Mouse (Mus musculus) adrenal gland, postnatal 14 days (tissue): ENCODE data around the gene Rbm20. TPM values are rescaled to one million over a fixed set of nuclear protein-coding genes. Genes with fewer than 3 reads are reported as not detected.

Experiments used
- DNase-seq: peaks from one replicate; pipeline ENCODE4 v3.0.0; 2021; ENCODE audit warnings: mixed read lengths
- total RNA-seq: library from RNA; stranded (reverse); gene quantifications from 2 replicates; pipeline ENCODE4 v1.2.3, GENCODE M21; 2021

Gene Rbm20
- total RNA-seq, 1 experiment from 2014 or later, result 1.3 TPM

DNA sequence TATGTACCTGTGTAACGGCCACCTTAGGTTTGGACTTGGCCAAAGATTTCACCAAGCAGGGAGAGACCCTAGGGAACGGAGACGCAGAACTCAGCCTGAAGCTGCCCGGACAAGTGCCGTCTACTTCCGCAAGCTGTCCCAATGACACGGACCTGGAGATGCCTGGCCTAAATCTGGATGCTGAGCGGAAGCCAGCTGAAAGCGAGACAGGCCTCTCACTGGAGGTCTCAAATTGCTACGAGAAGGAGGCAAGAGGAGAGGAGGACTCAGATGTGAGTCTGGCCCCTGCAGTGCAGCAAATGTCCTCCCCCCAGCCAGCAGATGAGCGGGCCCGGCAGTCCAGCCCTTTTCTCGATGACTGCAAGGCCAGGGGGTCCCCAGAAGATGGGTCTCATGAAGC lies 174.2 kb downstream of the Rbm20 start:
- no peak for DNase-seq

DNA sequence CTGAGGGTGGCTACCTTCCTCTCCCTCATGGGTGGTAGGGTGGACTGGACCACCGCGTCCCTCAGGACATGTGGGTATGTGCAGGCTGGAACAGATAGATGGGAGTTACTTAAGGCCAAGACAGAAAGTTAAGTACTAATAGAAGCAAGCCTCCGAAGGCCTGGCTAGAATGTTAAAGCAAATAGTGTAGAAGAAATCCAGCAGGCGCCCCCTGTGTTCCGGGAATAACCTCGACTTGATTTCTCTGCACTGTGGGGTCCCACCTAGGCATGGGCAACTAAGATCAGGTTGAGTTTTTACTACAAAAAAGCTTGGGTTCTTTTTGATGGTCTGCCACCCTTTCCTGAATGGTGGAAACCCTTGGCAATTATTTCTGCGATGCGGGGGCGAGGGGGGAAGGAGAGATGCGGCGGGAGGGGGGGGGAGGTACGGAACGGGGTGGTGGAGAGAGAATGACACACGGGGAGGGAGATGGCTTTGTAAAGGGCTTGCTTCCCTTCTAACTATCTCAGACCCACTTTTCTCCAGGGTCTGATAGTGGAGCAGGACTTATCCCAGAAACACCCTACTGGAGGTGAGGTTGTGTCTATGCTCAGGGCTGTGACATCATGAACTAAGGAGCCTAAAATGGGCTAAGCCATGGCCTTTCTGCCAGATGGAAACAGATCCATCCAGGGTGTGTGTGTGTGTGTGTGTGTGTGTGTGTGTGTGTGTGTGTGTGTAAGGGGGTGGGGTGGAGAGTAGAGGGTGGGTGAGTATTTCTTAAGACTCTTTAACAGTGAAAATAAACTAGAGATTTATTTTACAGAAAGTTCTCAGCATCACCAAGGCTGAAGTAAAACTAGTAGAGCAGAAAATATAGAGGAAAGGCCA lies 175.0 kb downstream of the Rbm20 start:
- no peak for DNase-seq

DNA sequence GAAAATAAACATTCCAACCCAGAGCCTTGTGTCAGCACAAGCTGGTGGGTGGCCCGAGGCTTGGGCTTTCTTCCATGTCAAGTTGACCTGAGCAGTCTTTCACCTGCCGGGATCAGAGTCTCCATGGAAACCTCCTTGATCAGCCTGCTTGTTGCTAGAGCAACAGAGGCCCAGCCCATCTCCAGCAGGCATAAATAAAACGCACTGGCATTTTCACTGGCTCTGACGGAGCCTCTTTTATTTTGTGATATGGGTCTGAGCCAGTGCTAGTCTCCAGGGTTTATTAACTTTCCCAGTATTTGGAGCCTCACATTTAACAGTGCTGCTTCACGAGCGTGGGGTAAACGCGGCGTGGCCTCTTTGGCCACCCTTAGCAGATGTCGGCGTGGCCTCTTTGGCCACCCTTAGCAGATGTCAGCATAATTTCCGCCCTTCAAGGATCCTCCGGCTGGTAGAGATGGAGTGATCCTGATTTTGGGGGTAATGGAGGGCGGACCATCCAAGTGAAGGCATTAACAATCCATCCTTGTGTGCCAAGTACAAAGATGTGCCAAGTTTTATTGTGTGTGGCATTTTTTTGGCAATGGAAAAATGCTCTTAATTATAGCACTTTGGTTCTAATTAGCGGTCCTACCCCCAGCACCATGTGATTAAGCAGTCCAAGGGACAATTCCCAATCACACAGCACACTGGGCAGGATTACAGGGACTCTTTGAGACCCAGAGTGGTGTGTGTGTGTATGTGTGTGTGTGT lies 175.8 kb downstream of the Rbm20 start:
- DNase-seq, result peak; percentile 61

- DNase-seq, result no peak
Observed at GRCm38 (mm10) chr19:53854978-53855377, 177.9 kb downstream of the Rbm20 start.

- no peak for DNase-seq
Observed at GRCm38 (mm10) chr19:53855781-53856180, 178.7 kb downstream of the Rbm20 start.

- DNase-seq, result no peak
Observed at GRCm38 (mm10) chr19:53856794-53857193, 179.7 kb downstream of the Rbm20 start.

DNA sequence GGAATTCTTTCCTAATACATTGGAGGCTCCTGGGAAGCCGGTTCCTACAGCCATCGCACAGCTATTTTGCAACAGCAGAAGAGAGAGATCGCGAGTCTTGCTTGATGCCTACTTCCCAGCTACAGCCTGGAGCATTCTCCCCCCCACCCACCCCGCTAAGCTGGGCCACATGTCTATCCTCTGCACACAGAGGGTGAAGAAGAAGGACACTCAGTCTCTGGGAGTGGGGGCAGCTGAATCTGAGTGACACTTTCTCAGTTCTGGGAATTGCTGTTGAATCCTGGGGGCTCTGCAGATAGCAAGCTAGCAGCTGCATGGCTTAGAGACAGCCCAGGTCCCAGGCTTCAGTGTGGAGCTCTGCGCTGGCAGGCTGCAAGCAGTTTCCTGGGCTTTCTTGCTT lies 180.9 kb downstream of the Rbm20 start:
- DNase-seq, result no peak

DNA sequence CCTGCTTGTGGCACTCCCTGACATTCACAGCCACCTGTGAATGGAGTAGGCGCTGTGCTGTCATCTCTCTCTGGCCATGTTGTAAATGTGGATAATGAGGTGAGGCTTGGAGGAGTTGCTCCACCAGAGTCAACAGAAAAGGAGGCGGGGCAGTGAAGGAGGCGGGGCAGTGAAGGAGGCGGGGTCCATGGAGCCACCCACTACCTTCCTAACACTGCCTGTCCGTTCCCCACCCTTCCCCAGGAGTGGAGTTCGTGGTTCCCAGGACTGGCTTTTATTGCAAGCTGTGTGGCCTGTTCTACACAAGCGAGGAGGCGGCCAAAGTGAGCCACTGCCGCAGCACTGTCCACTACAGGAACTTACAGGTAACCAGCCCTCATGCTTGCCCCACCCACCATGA lies 182.0 kb downstream of the Rbm20 start:
- no peak for DNase-seq

DNA sequence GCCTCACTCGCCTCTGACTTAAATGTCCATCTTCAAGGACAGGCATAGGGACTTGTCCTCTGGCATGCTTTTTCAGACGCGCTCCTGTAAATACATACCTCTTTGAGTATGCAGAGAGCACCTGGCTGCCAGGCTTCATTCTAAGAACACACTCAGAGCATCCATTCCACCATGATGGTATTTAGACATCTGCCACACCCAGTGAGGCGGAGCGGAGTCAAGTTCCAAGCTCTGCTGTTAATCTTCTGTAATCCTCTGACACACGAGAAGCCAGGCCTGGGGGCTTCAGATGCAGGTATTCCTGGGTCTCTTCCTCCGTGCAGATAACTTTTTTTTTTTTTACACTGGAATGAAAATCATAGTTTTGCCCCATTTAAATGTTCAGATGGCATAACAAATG lies 182.5 kb downstream of the Rbm20 start:
- no peak for DNase-seq

DNA sequence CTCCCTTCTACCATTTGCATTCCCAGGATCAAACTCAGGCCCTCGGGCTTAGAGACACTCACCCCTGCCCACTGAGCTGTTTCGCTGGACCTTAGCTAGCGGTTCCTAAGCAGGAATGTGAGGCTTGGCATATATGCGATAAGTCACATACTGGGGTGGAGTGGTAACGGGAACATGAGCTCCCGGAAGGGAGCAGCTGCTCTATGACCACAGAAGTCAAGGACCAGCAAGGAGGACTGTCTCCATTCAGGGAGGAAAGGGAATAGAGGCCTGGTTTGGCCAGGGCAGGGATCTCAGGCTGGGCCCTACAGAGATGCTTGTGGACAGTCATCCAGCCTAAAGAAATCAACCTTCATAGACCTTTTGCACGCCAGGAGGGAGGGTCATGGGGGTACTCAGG lies 184.2 kb downstream of the Rbm20 start:
- DNase-seq, result no peak

DNA sequence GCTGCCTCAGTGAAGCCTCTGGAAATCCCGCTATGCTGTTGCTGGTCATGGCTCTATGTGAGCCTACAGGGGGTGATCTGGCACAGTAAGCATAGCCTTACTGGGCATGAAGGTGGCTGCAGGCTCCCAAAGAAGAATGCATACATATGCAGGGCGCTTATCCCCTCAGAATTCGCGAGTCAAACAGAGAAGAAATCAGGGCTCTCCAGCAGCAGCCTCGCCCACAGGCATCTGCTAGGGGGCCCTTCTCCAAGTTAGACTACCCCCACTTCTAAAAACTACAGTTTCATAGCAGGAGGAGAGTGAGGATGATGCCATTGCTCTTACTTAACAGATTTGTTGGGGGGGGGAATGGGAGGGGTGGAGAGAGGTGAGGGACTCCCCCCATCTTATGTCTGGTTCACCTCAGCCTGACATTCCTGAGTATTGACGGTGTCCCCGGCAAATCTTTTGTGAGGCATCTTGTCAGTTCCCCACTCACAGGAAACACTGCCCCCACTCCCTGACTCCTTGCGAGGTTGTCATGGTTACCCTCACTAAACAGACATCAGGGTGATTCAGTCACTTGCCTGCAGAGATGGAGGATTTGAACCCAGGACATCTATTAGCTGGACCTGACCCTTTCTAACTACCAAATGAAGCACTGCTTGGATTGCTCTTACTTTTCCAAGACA lies 185.6 kb downstream of the Rbm20 start:
- DNase-seq, result no peak

DNA sequence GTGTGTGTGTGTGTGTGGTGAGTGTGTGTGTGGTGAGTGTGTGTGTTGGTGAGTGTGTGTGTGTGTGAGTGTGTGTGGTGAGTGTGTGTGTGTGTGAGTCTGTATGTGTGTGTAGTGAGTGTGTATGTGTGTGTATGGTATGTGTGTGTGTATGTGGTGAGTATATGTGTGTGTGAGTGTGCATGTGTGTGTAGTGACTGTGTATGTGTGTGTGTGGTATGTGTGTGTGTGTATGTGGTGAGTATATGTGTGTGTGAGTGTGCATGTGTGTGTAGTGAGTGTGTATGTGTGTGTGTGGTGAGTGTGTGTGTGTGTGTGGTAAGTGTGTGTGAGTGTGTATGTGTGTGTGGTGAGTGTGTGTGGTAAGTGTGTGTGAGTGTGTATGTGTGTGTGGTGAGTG lies 190.1 kb downstream of the Rbm20 start:
- DNase-seq, result no peak

GRCm38 (mm10) chr19:53868125-53868524 lies 191.0 kb downstream of the Rbm20 start:
- no peak for DNase-seq

- no peak for DNase-seq
Observed at GRCm38 (mm10) chr19:53868796-53869195, 191.7 kb downstream of the Rbm20 start.

- DNase-seq, result no peak
Observed at GRCm38 (mm10) chr19:53869427-53870385, 192.6 kb downstream of the Rbm20 start.

- no peak for DNase-seq
Observed at GRCm38 (mm10) chr19:53870568-53870967, 193.5 kb downstream of the Rbm20 start.

- DNase-seq, result no peak
Observed at GRCm38 (mm10) chr19:53871502-53871901, 194.4 kb downstream of the Rbm20 start.

GRCm38 (mm10) chr19:53872994-53873713 lies 196.0 kb downstream of the Rbm20 start:
- no peak for DNase-seq

DNA sequence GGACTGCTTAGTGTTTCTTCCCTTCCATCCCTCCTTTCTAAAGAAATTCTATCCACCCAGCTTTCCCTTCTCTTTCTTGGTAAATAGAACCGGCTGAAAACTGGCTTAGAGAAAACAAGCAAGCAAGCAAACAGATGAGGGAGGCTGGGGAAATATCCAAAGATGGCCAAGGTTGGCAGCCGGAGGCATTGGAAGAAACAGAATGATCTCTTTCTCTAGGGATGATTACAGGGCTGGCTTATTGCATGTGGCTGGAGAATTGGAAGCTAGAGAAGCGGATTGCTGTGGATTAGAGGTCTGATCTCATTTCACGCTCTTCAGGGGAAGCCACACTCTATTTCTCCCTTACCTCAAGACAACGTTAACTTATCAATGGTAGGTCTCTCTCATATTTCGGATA lies 198.1 kb downstream of the Rbm20 start:
- no peak for DNase-seq

DNA sequence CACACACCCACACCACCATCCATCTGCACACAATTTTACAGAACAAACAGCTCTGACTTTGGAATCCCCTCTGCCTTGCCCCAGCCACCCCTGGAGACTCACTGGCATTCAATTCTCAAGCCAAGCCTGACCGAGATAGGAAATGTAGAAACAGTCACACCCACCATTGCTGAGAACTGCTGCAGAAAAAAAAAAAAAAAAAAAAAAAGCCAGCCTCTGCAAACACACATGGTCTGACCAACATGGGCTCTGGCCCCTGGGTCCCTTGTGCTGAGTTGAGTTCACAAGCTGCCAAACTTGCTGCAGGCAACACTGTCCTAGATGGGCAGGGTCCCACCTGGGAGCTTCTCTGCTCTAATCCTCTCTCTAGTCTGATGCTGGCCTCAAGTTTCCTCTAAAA lies 200.7 kb downstream of the Rbm20 start:
- no peak for DNase-seq

GRCm38 (mm10) chr19:53880460-53880859 lies 203.4 kb downstream of the Rbm20 start:
- no peak for DNase-seq
